Mouse (Mus musculus) spleen, adult 2 months (tissue): ENCODE results near the gene Olfr357. TPM values are rescaled to one million over a fixed set of nuclear protein-coding genes. Genes with fewer than 3 reads are reported as not detected.

Experiments used
- DNase-seq, 2 experiments: peaks; one replicate each; pipeline versions ENCODE4 v3.0.0 to v3.0.0-alpha.2; 2012 to 2021; ENCODE audit warnings: low spot score in 2 of 2, low read depth in 1 of 2
- H3K27ac ChIP-seq: fragments of 200-500 bp; 2 replicates; pipeline ENCODE4 v1.5.1; 2012; ENCODE audit warnings: low read length, inconsistent platforms; ENCODE audit not compliant: insufficient read depth
- H3K27me3 ChIP-seq: fragments of 200-500 bp; 2 replicates; pipeline ENCODE4 v1.6.1; 2012; ENCODE audit warnings: mild to moderate bottlenecking, moderate library complexity, low read length, inconsistent platforms; ENCODE audit not compliant: control insufficient read depth, insufficient read depth
- H3K36me3 ChIP-seq: fragments of 200-500 bp; 2 replicates; pipeline ENCODE4 v1.6.1; 2012; ENCODE audit warnings: mild to moderate bottlenecking, low read length, inconsistent platforms; ENCODE audit not compliant: control insufficient read depth, insufficient read depth
- H3K4me1 ChIP-seq: fragments of 200-500 bp; 2 replicates; pipeline ENCODE4 v1.6.1; 2011; ENCODE audit warnings: inconsistent platforms; ENCODE audit not compliant: control insufficient read depth, insufficient read depth, insufficient read length
- H3K4me3 ChIP-seq: fragments of 200-500 bp; 2 replicates; pipeline ENCODE4 v1.5.1; 2011; ENCODE audit warnings: mild to moderate bottlenecking, inconsistent platforms; ENCODE audit not compliant: insufficient read depth, insufficient read length; ENCODE audit errors: extremely low read depth
- CTCF ChIP-seq: fragments of 200-500 bp; IDR thresholded peaks from 2 replicates; pipeline ENCODE4 v1.5.1; 2011; ENCODE audit warnings: mild to moderate bottlenecking, inconsistent platforms; ENCODE audit not compliant: insufficient read depth, insufficient read length, insufficient replicate concordance; ENCODE audit errors: extremely low read depth
- POLR2A ChIP-seq: fragments of 200-500 bp; IDR thresholded peaks from 2 replicates; pipeline ENCODE4 v1.6.1; 2011; ENCODE audit warnings: low read depth, low read length, inconsistent platforms
- WGBS: fragments of 180-500 bp; shearing (Covaris S2); methylation state at CpG from one replicate; pipeline ENCODE4 v1.1.7; 2018; 5-methylcytosine and 5-hydroxymethylcytosine counted together
- polyA plus RNA-seq: library from polyadenylated mRNA; depleted of rRNA; stranded (reverse); fragments of >200 nt; gene quantifications from 2 replicates; pipeline ENCODE4 v1.2.3, GENCODE M21; 2012; rRNA removed

Gene Olfr357
- not detected in 2 replicates for polyA plus RNA-seq

GRCm38 (mm10) chr2:36993527-36993926, at the start of gene Olfr357:
Olfr357 (plus strand) TSS chr2:36993827.
- TF ChIP-seq CTCF, result no peak
- no peak for TF ChIP-seq POLR2A
- Histone ChIP-seq H3K4me1 (no peaks in the 10 kb centered on the region), H3K4me3 (no peak within 1 kb of the TSS), H3K27me3 (no peaks in the 10 kb centered on the region), H3K36me3 (no peaks in the 10 kb centered on the region), H3K27ac (no peak within 1 kb of the TSS)
- no peak for DNase-seq
- 56% methylated on average over 1 of the region's 1 CpGs for WGBS

GRCm38 (mm10) chr2:36997030-36997429, 3.4 kb downstream of the Olfr357 start:
- TF ChIP-seq CTCF (no peak), POLR2A (no peak)
- WGBS, result 80% methylated on average over 1 of the region's 1 CpGs

GRCm38 (mm10) chr2:37009235-37009634, 15.6 kb downstream of the Olfr357 start, which contains the start of gene Olfr358:
Olfr358 (minus strand) TSS chr2:37009335.
- DNase-seq, result no peak
- TF ChIP-seq POLR2A (no peak), CTCF (no peak)
- H3K27me3 ChIP-seq, result no peaks in the 10 kb centered on the region

More at GRCm38 (mm10) chr2:36997030-36997429, 3.4 kb downstream of the Olfr357 start:
- DNase-seq, result no peak
- Histone ChIP-seq H3K27me3 (no peaks in the 10 kb centered on the region), H3K36me3 (no peaks in the 10 kb centered on the region), H3K4me3 (no peak overlapping the region), H3K4me1 (no peaks in the 10 kb centered on the region), H3K27ac (no peak overlapping the region)

More at GRCm38 (mm10) chr2:37009235-37009634, 15.6 kb downstream of the Olfr357 start, which contains the start of gene Olfr358:
- Histone ChIP-seq H3K27ac (no peak within 1 kb of the TSS), H3K4me1 (no peaks in the 10 kb centered on the region), H3K4me3 (no peak within 1 kb of the TSS), H3K36me3 (no peaks in the 10 kb centered on the region)

Other genes with a start within 250 kb of the Olfr357 start
- gene Olfr348, start 209.6 kb upstream of the Olfr357 start, polyA plus RNA-seq, result not detected in 2 replicates
- gene Olfr50, start 203.3 kb upstream of the Olfr357 start, polyA plus RNA-seq, result not detected in 2 replicates
- not detected in 2 replicates for gene Olfr3, start 176.8 kb upstream of the Olfr357 start, polyA plus RNA-seq
- gene Olfr350, start 147.5 kb upstream of the Olfr357 start, polyA plus RNA-seq, result not detected in 2 replicates
- gene Olfr351, start 131.2 kb upstream of the Olfr357 start, polyA plus RNA-seq, result not detected in 2 replicates
- gene Olfr352, start 125.4 kb upstream of the Olfr357 start, polyA plus RNA-seq, result not detected in 2 replicates
- not detected in 2 replicates for gene Olfr353, start 100.9 kb upstream of the Olfr357 start, polyA plus RNA-seq
- gene Olfr354, start 88.1 kb upstream of the Olfr357 start, polyA plus RNA-seq, result not detected in 2 replicates
- not detected in 2 replicates for gene Olfr355, start 64.9 kb upstream of the Olfr357 start, polyA plus RNA-seq
- not detected in 2 replicates for gene Olfr356, start 56.7 kb upstream of the Olfr357 start, polyA plus RNA-seq
- not detected in 2 replicates for gene Olfr358, start 15.5 kb downstream of the Olfr357 start, polyA plus RNA-seq
- not detected in 2 replicates for gene Olfr360, start 71.9 kb downstream of the Olfr357 start, polyA plus RNA-seq
- not detected in 2 replicates for gene Olfr361, start 95.5 kb downstream of the Olfr357 start, polyA plus RNA-seq
- not detected in 2 replicates for gene Olfr362, start 124.1 kb downstream of the Olfr357 start, polyA plus RNA-seq
- gene Olfr364-ps1, start 145.5 kb downstream of the Olfr357 start, polyA plus RNA-seq, result not detected in 2 replicates
- not detected in 2 replicates for gene Olfr365, start 194.4 kb downstream of the Olfr357 start, polyA plus RNA-seq
- not detected in 2 replicates for gene Olfr366, start 217.7 kb downstream of the Olfr357 start, polyA plus RNA-seq